ENCODE assay signal across 18 mouse cellular contexts in the genomic region with DNA sequence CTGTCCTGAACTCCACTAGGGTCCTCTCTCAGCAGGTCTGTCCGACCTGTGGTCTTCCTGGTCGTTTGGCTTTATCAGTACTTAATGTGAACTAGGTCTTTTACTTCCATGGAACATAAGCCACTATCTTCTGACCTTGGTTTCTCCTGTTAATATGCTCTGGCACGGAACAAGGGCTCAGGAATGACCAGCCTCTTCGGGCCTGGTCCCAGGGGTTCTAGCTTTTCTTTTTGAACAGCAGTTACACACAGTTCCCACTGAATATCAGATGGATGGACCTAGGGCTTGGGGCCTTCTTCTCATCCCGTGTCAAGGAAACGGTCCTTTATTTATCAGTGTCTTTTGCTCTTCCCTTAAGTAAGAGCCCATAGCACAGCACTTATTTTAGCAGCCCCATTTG. TPM values are rescaled to one million over a fixed set of nuclear protein-coding genes. Genes with fewer than 3 reads are reported as not detected.
"Had no signal": no experiment of that assay in that cellular context is flagged by ENCODE, and none has a peak within 500 bp of the region (broad histone marks: within the 10 kb centered on the region; RNA-seq: fewer than 3 reads in every experiment).

No protein-coding gene starts in this region.

- H3K4me3 ChIP-seq: kidney, embryonic 15.5 days; left cerebral cortex, adult 2 months; liver, embryonic 13.5 days had no signal

- H3K27me3 ChIP-seq: kidney, embryonic 15.5 days; liver, embryonic 13.5 days had no signal

- H3K9ac ChIP-seq: kidney, embryonic 15.5 days; liver, embryonic 13.5 days had no signal

- H3K4me1 ChIP-seq: kidney, embryonic 15.5 days had no signal

- DNase-seq: layer of hippocampus, postnatal 36 days; liver, embryonic 13.5 days; lung, adult 2 months; lung, postnatal 4 days; right cerebral cortex, adult 18-20 months; right cerebral cortex, postnatal 14 days; right cerebral cortex, postnatal 4 days; thymus, adult 18-20 months; thymus, postnatal 4 days had no signal

- H3K4me2 ChIP-seq: kidney, embryonic 15.5 days; liver, embryonic 13.5 days; midbrain, embryonic 11.5 days had no signal

- H3K9me3 ChIP-seq: kidney, embryonic 15.5 days; liver, embryonic 13.5 days had no signal

- H3K27ac ChIP-seq: kidney, embryonic 15.5 days; left cerebral cortex, adult 2 months; liver, embryonic 13.5 days; stomach, postnatal 0 days had no signal

RNA-seq across cellular contexts. Expression of a gene that starts 39.2 kb away (rescaled TPM):
- total RNA-seq: layer of hippocampus, postnatal 36 days; left cerebral cortex, adult 2 months; left cerebral cortex, postnatal 36 days; megakaryocyte progenitor cell, adult 5-6 weeks; megakaryocyte-erythroid progenitor cell, adult 5-6 weeks had no signal
- polyA plus RNA-seq: lung, adult 2 months; midbrain, embryonic 11.5 days; midbrain, embryonic 14.5 days; neural tube, embryonic 11.5 days had no signal
